Mouse (Mus musculus): ENCODE measurements around the gene C1qtnf7. TPM values are rescaled to one million over a fixed set of nuclear protein-coding genes. Genes with fewer than 3 reads are reported as not detected.

Gene C1qtnf7
- polyA plus RNA-seq, 1 experiment from 2014 or later = 8.3 TPM

GRCm38 (mm10) chr5:43542246-43542845, 27.0 kb downstream of the C1qtnf7 start:
- Histone ChIP-seq H3K27ac (no peak overlapping the region), H3K4me1 (peaks cover 9% of the 10 kb centered on the region), H3K9ac (no peak overlapping the region), H3K4me2 (no peak overlapping the region), H3K27me3 (no peaks in the 10 kb centered on the region), H3K9me3 (no peaks in the 10 kb centered on the region), H3K36me3 (no peaks in the 10 kb centered on the region), H3K4me3 (no peak overlapping the region)
- no peak for ATAC-seq (ENCODE audit: insufficient number of reproducible peaks, low FRiP score, low TSS enrichment, low read depth)
- WGBS = 42% methylated on average over 7 of the region's 7 CpGs

- Histone ChIP-seq H3K4me2 (no peak overlapping the region), H3K4me3 (no peak overlapping the region), H3K4me1 (peaks cover 10% of the 10 kb centered on the region), H3K27me3 (no peaks in the 10 kb centered on the region), H3K9ac (no peak overlapping the region), H3K9me3 (no peaks in the 10 kb centered on the region), H3K27ac (no peak overlapping the region), H3K36me3 (no peaks in the 10 kb centered on the region)
- WGBS = 29% methylated on average over 4 of the region's 4 CpGs
- no peak for ATAC-seq (ENCODE audit: insufficient number of reproducible peaks, low FRiP score, low TSS enrichment, low read depth)
Observed at GRCm38 (mm10) chr5:43549951-43550350, 34.6 kb downstream of the C1qtnf7 start.

GRCm38 (mm10) chr5:43550444-43550843, 35.1 kb downstream of the C1qtnf7 start:
- Histone ChIP-seq H3K9ac (no peak overlapping the region), H3K4me1 (peaks cover 10% of the 10 kb centered on the region), H3K36me3 (no peaks in the 10 kb centered on the region), H3K4me3 (no peak overlapping the region), H3K27ac (no peak overlapping the region), H3K9me3 (no peaks in the 10 kb centered on the region), H3K27me3 (no peaks in the 10 kb centered on the region), H3K4me2 (no peak overlapping the region)
- ATAC-seq (ENCODE audit: insufficient number of reproducible peaks, low FRiP score, low TSS enrichment, low read depth) = no peak
- 18% methylated on average over 4 of the region's 4 CpGs for WGBS

GRCm38 (mm10) chr5:43554871-43555270, 39.5 kb downstream of the C1qtnf7 start:
- Histone ChIP-seq H3K36me3 (no peaks in the 10 kb centered on the region), H3K4me2 (no peak overlapping the region), H3K9ac (no peak overlapping the region), H3K4me1 (peaks cover 9% of the 10 kb centered on the region), H3K4me3 (no peak overlapping the region), H3K27ac (no peak overlapping the region), H3K27me3 (no peaks in the 10 kb centered on the region), H3K9me3 (no peaks in the 10 kb centered on the region)
- WGBS = 25% methylated on average over 2 of the region's 2 CpGs
- ATAC-seq (ENCODE audit: insufficient number of reproducible peaks, low FRiP score, low TSS enrichment, low read depth) = no peak

- Histone ChIP-seq H3K9ac (no peak overlapping the region), H3K36me3 (no peaks in the 10 kb centered on the region), H3K27me3 (no peaks in the 10 kb centered on the region), H3K4me1 (peaks cover 4% of the 10 kb centered on the region; the same call in 1 of the 2 replicates), H3K4me2 (no peak overlapping the region), H3K27ac (no peak overlapping the region), H3K4me3 (no peak overlapping the region), H3K9me3 (no peaks in the 10 kb centered on the region)
- WGBS = 83% methylated on average over 6 of the region's 6 CpGs
- no peak for ATAC-seq (ENCODE audit: insufficient number of reproducible peaks, low FRiP score, low TSS enrichment, low read depth)
Observed at GRCm38 (mm10) chr5:43555406-43555805, 40.1 kb downstream of the C1qtnf7 start.

GRCm38 (mm10) chr5:43557436-43557835, 42.1 kb downstream of the C1qtnf7 start:
- Histone ChIP-seq H3K4me3 (no peak overlapping the region), H3K9me3 (no peaks in the 10 kb centered on the region), H3K9ac (no peak overlapping the region), H3K4me1 (0 out of 2 replicates have a peak, but pooled peaks cover 2% of the 10 kb centered on the region), H3K27me3 (no peaks in the 10 kb centered on the region), H3K27ac (no peak overlapping the region), H3K4me2 (no peak overlapping the region), H3K36me3 (no peaks in the 10 kb centered on the region)
- 84% methylated on average over 5 of the region's 5 CpGs for WGBS
- ATAC-seq (ENCODE audit: insufficient number of reproducible peaks, low FRiP score, low TSS enrichment, low read depth) = no peak

- no peak overlapping the region for H3K9ac ChIP-seq
- H3K9me3 ChIP-seq = no peaks in the 10 kb centered on the region
- no peaks in the 10 kb centered on the region for H3K27me3 ChIP-seq
- H3K4me1 ChIP-seq = no peaks in the 10 kb centered on the region
- H3K4me2 ChIP-seq = no peak overlapping the region
- no peak for ATAC-seq (ENCODE audit: insufficient number of reproducible peaks, low FRiP score, low TSS enrichment, low read depth)
- no peaks in the 10 kb centered on the region for H3K36me3 ChIP-seq
- WGBS = 23% methylated on average over 2 of the region's 2 CpGs
- no peak overlapping the region for H3K27ac ChIP-seq
- H3K4me3 ChIP-seq = no peak overlapping the region
Observed at GRCm38 (mm10) chr5:43561639-43562252, 46.4 kb downstream of the C1qtnf7 start.

GRCm38 (mm10) chr5:43569720-43570359, 54.5 kb downstream of the C1qtnf7 start:
- Histone ChIP-seq H3K27me3 (no peaks in the 10 kb centered on the region), H3K36me3 (no peaks in the 10 kb centered on the region), H3K4me2 (no peak overlapping the region), H3K4me3 (no peak overlapping the region), H3K9ac (no peak overlapping the region), H3K4me1 (no peaks in the 10 kb centered on the region), H3K27ac (no peak overlapping the region), H3K9me3 (no peaks in the 10 kb centered on the region)
- no peak for ATAC-seq (ENCODE audit: insufficient number of reproducible peaks, low FRiP score, low TSS enrichment, low read depth)
- 67% methylated on average over 3 of the region's 3 CpGs for WGBS

GRCm38 (mm10) chr5:43582876-43583275, 67.5 kb downstream of the C1qtnf7 start:
- Histone ChIP-seq H3K9ac (no peak overlapping the region), H3K4me3 (no peak overlapping the region), H3K9me3 (no peaks in the 10 kb centered on the region), H3K27ac (no peak overlapping the region), H3K36me3 (no peaks in the 10 kb centered on the region), H3K4me2 (no peak overlapping the region), H3K27me3 (no peaks in the 10 kb centered on the region), H3K4me1 (peaks cover 3% of the 10 kb centered on the region; the same call in 1 of the 2 replicates)
- WGBS = 40% methylated on average over 2 of the region's 2 CpGs
- no peak for ATAC-seq (ENCODE audit: insufficient number of reproducible peaks, low FRiP score, low TSS enrichment, low read depth)

GRCm38 (mm10) chr5:43583326-43584120, 68.2 kb downstream of the C1qtnf7 start:
- Histone ChIP-seq H3K4me1 (peaks cover 3% of the 10 kb centered on the region; the same call in 1 of the 2 replicates), H3K36me3 (no peaks in the 10 kb centered on the region), H3K4me2 (no peak overlapping the region), H3K4me3 (no peak overlapping the region), H3K27ac (no peak overlapping the region), H3K9me3 (no peaks in the 10 kb centered on the region), H3K27me3 (no peaks in the 10 kb centered on the region), H3K9ac (no peak overlapping the region)
- no peak for ATAC-seq (ENCODE audit: insufficient number of reproducible peaks, low FRiP score, low TSS enrichment, low read depth)
- WGBS = 77% methylated on average over 6 of the region's 6 CpGs

GRCm38 (mm10) chr5:43584464-43584863, 69.1 kb downstream of the C1qtnf7 start:
- 0% methylated on average over 1 of the region's 1 CpGs for WGBS
- H3K9me3 ChIP-seq = no peaks in the 10 kb centered on the region
- H3K9ac ChIP-seq = no peak overlapping the region
- H3K4me1 ChIP-seq = peaks cover 5% of the 10 kb centered on the region; the same call in 1 of the 2 replicates
- no peak for ATAC-seq (ENCODE audit: insufficient number of reproducible peaks, low FRiP score, low TSS enrichment, low read depth)
- no peaks in the 10 kb centered on the region for H3K27me3 ChIP-seq
- H3K4me2 ChIP-seq = no peak overlapping the region
- H3K27ac ChIP-seq = no peak overlapping the region
- no peaks in the 10 kb centered on the region for H3K36me3 ChIP-seq
- H3K4me3 ChIP-seq = no peak overlapping the region
